Mouse (Mus musculus) bone marrow, adult 2 months (tissue): ENCODE data around the gene Mrpl43. TPM values are rescaled to one million over a fixed set of nuclear protein-coding genes. Genes with fewer than 3 reads are reported as not detected.

ENCODE experiments used
- H3K27ac ChIP-seq: fragments of 200-500 bp; 2 replicates; pipeline ENCODE4 v1.5.1; 2012; ENCODE audit warnings: low read depth, mild to moderate bottlenecking, control low read depth, inconsistent platforms, low read length; ENCODE audit not compliant: control insufficient read depth, poor library complexity, insufficient read depth
- H3K4me1 ChIP-seq: fragments of 200-500 bp; 2 replicates; pipeline ENCODE4 v1.6.1; 2011; ENCODE audit warnings: low read length; ENCODE audit not compliant: control insufficient read depth, insufficient read depth
- H3K4me3 ChIP-seq: fragments of 200-500 bp; replicated peaks from 2 replicates; pipeline ENCODE3; 2011; ENCODE audit warnings: mild to moderate bottlenecking, low read depth, low read length, control low read depth; ENCODE audit not compliant: control insufficient read depth
- CTCF ChIP-seq: fragments of 200-500 bp; IDR thresholded peaks from 2 replicates; pipeline ENCODE4 v1.5.1; 2011; ENCODE audit warnings: low read length, control low read depth; ENCODE audit not compliant: control insufficient read depth, insufficient read depth
- POLR2A ChIP-seq: fragments of 200-500 bp; IDR thresholded peaks from 2 replicates; pipeline ENCODE4 v1.6.1; 2011; ENCODE audit warnings: low read depth, mild to moderate bottlenecking, control low read depth, low read length, borderline replicate concordance; ENCODE audit not compliant: control insufficient read depth
- WGBS: fragments of 180-500 bp; shearing (Covaris S2); methylation state at CpG from one replicate; pipeline ENCODE4 v1.1.7; 2018; 5-methylcytosine and 5-hydroxymethylcytosine counted together
- polyA plus RNA-seq: library from polyadenylated mRNA; stranded (reverse); fragments of >200 nt; gene quantifications from 2 replicates; pipeline ENCODE4 v1.2.4, GENCODE M21; 2011; ENCODE audit warnings: low replicate concordance; ENCODE audit not compliant: missing spikeins, insufficient read depth, insufficient read length

The Mrpl43 gene
- polyA plus RNA-seq, 1 experiment, result 23.9 TPM

DNA sequence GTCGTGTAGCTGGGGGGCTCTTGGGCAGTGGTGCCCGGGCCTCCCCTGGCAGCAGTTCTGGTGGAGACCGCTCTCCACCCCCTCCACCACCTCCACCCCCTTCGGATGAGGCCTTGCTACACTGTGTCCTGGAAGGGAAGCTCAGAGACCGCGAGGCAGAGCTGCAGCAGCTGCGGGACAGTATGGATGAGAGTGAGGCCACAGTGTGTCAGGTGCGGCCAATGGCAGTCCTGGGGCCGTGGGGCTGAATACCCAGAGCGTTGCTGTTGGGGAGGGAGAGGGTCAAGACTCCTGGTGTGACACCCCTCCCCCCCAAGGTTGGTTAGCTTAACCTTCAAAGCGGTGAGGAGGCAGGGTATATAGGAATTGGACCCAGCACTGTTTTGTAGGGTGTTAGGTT is 17.8 kb upstream of the Mrpl43 start:
- no peaks in the 10 kb centered on the region for H3K4me1 ChIP-seq
- 83% methylated on average over 11 of the region's 11 CpGs for WGBS
- H3K4me3 ChIP-seq, result no peak overlapping the region
- H3K27ac ChIP-seq, result no peak overlapping the region
- TF ChIP-seq POLR2A (no peak), CTCF (no peak)

DNA sequence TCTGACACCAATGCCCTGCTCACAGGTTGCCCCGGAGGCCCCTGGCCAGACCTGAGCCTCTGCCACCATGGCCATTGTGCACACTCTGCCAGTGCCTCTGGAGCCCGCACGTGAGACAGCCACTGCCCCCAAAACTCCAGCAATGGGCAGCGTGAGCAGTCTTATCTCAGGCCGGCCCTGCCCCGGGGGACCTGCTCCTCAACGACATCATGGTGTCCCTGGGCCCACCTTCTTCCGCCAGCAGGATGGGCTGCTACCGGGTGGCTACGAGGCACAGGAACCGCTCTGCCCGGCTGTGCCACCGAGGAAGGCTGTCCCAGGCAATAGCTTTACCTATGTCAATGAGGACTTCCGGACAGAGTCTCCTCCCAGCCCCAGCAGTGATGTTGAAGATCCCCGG is 15.1 kb upstream of the Mrpl43 start:
- no peak overlapping the region for H3K4me3 ChIP-seq
- WGBS, result 91% methylated on average over 15 of the region's 15 CpGs
- TF ChIP-seq CTCF, result no peak
- TF ChIP-seq POLR2A, result no peak
- H3K4me1 ChIP-seq, result peaks cover 2% of the 10 kb centered on the region
- no peak overlapping the region for H3K27ac ChIP-seq

DNA sequence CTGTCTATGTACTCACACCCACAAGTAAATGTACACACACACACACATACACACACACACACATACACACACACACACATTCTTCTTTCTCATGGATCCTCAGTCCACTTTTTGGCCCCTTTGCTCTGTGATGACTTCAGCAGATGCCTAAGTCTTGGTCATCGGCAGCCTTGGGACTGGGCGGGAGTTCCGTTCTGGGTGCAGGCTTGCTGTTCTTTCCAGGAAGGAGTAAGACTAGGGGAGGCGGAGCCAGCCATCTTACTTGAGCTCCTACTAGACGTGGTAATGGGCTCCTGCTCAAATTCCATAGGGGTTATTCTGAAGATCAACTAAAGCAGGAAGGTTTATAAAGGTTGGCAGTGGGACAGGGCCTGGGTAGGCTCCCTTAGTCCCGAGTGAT is 14.1 kb upstream of the Mrpl43 start:
- TF ChIP-seq CTCF (no peak), POLR2A (no peak)
- Histone ChIP-seq H3K27ac (no peak overlapping the region), H3K4me1 (peaks cover 2% of the 10 kb centered on the region), H3K4me3 (no peak overlapping the region)
- WGBS, result 65% methylated on average over 6 of the region's 6 CpGs

- Histone ChIP-seq H3K4me3 (peak overlapping the region; percentile 47), H3K4me1 (peaks cover 2% of the 10 kb centered on the region), H3K27ac (peak overlapping the region; percentile 41; the same call in 1 of the 2 replicates)
- WGBS, result 10% methylated on average over 12 of the region's 13 CpGs
- no peak for TF ChIP-seq POLR2A
- no peak for TF ChIP-seq CTCF
These were observed 12.1 kb upstream of the Mrpl43 start for GRCm38 (mm10) chr19:45018351-45018831.

DNA sequence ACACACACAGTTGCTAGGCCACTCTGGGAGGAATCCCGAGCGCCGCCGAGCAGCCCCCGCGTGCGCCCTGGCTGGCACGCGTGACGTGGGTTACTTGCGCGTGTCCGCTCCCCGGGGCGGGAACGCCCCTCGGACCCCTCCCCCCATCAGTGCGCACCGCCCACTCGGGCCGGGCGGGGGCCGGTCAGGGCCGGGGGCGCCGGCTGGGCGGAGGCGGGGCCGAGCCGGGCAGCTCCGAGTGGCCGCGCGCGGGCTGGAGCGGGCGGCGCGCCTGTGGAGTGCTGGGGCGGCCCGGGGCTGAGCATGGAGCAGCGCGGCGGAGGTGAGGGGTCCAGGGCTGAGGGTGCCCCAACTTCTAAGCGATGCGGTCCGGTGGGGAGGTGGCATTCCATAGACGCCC is 11.7 kb upstream of the Mrpl43 start:
- H3K4me3 ChIP-seq, result peak overlapping the region; percentile 47
- peaks cover 2% of the 10 kb centered on the region for H3K4me1 ChIP-seq
- H3K27ac ChIP-seq, result no peak overlapping the region; the same call in 1 of the 2 replicates
- TF ChIP-seq POLR2A (no peak), CTCF (no peak)
- WGBS, result 2% methylated on average over 48 of the region's 48 CpGs

- WGBS, result 0% methylated on average over 27 of the region's 27 CpGs
- 0 out of 2 replicates have a peak, but pooled peaks have one; percentile 8 for TF ChIP-seq CTCF
- TF ChIP-seq POLR2A, result no peak
- H3K27ac ChIP-seq, result peak overlapping the region; percentile 38; the same call in 1 of the 2 replicates
- peak overlapping the region; percentile 45 for H3K4me3 ChIP-seq
- peaks cover 2% of the 10 kb centered on the region for H3K4me1 ChIP-seq
These were observed 11.1 kb upstream of the Mrpl43 start for GRCm38 (mm10) chr19:45017216-45017771.

DNA sequence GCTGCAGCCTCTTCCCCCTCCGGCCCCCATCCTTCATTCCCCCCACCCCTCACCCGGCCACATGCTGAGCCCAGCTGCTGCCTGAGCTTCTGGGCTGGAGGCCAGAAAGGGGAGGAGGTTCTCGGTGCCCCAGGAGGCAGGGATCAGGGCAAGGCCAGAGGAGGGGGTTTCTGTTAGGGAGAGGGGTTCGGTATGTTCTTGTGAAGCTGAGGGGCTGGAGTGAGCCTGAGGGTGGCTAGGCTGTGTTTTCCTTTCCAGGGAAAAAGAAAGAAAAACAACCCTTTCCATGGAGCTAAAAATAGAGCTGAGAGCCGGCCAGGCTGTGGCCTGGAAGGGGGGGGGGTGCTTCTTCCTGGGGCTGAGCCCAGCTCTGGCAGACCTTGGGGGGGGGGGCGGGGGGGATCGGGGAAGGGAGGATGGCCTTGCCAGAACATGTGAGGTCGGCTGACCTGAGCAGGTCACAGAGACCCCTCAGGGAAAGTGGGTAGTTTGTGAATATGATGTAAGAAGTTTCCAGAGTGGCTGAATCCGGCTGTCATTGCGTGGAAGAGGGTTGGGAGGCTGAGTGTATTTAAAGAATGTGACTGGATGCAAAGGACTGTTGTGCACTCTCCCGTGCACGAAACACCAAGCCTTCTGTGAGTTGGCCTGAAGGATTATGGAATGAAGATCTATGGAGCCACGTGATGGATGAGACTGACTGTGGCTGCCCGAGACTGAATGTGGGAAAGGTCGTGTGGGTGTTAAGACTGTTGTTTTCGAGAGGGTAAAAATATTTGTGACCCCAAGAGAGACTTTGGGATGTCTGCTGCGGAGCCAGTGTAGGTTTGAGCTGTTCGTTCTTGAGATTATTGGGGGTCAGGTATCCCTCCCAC is 10.3 kb upstream of the Mrpl43 start:
- H3K4me1 ChIP-seq, result peaks cover 2% of the 10 kb centered on the region

DNA sequence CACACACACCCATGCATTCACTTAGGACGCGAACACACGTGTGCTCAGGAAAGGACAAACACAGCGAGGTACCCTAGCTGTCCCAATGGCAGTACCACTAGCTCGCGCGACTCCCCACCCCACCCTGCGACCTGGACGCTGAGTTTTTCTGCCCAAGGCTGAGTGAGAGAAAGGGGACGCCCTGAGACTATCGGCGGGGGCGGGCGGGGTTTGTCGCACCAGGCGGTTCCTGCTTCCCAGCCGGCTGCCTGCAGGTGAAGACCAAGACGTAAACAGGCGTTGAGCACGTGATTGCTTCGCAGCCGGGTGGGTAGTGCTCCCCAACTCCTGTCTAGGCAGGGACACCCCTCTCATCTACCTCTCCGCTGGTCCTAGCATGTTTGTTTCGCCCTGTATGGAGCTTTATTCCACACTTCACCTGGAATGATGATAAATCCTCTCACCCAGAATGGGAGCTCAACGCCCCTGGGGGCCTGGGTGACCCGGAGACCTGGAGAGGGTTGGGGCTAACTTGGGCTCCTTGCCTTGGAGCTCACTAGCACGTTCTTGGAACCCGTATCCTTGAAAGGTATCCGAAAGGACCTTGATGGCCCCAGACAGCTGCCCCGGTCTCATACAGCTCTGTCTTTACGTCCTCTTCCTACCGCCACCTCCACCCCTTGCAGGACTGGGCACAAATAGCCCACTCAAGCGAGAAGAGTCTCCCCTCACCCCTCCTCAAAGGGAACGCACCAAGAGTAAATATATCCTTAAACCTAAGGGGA is 9.5 kb upstream of the Mrpl43 start:
- Histone ChIP-seq H3K4me1 (peaks cover 2% of the 10 kb centered on the region), H3K4me3 (peak overlapping the region; percentile 61), H3K27ac (peak overlapping the region; percentile 2)
- no peak for TF ChIP-seq CTCF
- no peak for TF ChIP-seq POLR2A
- under 1% methylated on average over 34 of the region's 34 CpGs for WGBS

More for the DNA sequence above, 10.3 kb upstream of the Mrpl43 start:
- TF ChIP-seq POLR2A (no peak), CTCF (no peak)
- Histone ChIP-seq H3K27ac (no peak overlapping the region), H3K4me3 (peak overlapping the region; percentile 12)
- under 1% methylated on average over 17 of the region's 18 CpGs for WGBS
